Mouse (Mus musculus): ENCODE data around the gene Ffar3. TPM values are rescaled to one million over a fixed set of nuclear protein-coding genes. Genes with fewer than 3 reads are reported as not detected.

The Ffar3 gene
- not detected for polyA plus RNA-seq (2017; shearing (Covaris generic))

DNA sequence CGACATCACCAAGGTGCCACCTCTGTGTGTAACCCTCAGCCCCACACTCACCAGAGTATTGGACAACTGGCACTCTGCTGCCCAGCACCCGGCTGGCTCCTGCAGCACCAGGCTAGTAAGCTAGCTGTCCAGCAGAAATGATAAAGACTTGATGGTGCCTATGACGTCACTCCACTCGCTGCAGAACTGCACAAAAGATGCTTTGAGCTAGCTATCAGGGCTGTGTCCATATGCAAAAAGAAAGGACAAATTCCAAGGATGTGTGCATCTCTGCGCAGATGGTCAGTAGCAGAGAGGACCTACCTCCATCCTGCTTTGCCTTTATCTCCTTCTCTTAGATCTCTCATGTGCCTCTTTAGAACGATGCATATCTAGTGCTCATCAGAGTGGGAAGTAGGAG lies at the start of gene Ffar3:
Gene Ffar3 (minus strand): TSS at position 101 of the 400 bp plus-strand sequence.
- no peak for ATAC-seq

DNA sequence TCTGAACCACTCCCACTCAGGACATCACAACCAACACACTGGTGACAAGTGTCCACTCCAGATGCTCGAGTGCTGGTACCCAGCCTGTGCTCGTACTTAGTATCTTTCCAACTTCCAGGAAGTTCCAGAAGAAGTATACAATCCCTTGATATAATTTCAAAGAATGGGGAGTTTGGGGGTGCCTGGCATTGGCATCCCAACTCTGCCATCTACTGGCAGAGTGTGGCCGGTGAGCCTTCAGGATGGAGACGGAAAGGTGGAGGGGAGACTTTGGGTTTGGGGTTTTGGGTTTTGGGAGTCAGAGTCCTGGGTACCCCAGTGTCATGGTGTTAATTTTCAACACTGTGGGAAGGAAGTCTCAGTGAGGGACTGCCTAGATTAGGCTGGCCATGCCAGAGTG lies 48.1 kb upstream of the Ffar3 start:
- no peak for ATAC-seq

DNA sequence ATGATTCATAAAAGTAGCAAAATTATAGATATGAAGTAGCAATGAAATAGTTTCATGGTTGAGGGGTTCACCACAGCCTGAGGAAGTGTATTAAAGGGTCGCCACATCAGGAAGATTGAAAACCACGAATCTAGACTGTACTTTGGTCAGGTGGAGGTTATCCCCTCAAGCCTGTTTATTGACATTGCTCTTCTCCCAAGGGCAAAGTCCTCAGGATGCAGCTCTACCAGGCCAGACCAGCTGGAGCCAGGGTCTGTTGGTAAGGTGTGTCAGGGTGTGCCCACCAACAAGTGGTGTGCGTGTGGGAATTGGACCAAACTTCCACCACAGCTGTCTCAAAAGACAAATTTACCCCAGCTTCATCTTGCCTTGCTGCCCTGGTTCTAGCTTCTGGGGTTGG lies 39.2 kb upstream of the Ffar3 start:
- no peak for ATAC-seq

- ATAC-seq: no peak
Observed at GRCm38 (mm10) chr7:30892515-30892914, 36.5 kb upstream of the Ffar3 start.

GRCm38 (mm10) chr7:30891746-30892145 lies 35.8 kb upstream of the Ffar3 start:
- no peak for ATAC-seq

- ATAC-seq: peak; percentile 20
Observed at GRCm38 (mm10) chr7:30890681-30891080, 34.7 kb upstream of the Ffar3 start.

DNA sequence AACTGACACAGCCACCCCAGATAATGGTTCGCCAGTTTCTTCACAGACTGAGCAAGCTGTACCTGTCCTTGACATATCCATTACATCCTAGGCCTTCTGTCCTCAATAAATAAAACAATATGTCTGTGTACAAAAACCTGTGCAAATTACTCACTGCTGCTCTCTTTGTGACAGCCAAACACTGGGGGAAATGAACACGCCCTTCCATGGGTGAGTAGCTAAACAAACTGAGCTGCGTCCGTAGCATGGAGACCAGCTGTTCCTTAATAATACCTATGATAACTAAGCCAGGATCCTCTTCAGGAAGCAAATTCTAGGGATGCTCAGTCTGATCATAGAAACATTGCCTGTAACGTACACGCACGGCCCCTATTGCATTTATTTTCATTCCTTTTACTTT lies 32.8 kb upstream of the Ffar3 start:
- ATAC-seq: no peak

GRCm38 (mm10) chr7:30887568-30888188 lies 31.7 kb upstream of the Ffar3 start:
- ATAC-seq: peak; percentile 85

DNA sequence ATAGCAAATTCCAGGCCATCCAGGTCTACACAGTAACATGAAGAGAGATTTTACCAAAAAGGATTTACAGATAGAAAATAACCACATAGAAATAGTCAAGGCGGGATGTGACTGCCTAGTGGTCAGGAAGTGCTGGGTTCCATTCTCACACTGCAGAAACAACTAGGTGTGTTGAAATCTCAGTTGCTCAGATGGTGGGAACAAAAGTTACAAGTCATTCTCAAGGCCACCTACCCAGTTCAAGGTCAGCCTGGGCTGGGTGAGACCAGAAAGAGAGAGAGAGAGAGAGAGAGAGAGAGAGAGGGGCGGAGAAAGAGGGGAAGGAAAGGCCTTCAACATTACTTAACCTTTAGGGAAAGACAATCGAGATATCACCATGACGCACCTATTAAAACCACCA lies 30.9 kb upstream of the Ffar3 start:
- ATAC-seq: no peak

- no peak for ATAC-seq
Observed at GRCm38 (mm10) chr7:30884047-30884446, 28.1 kb upstream of the Ffar3 start.

GRCm38 (mm10) chr7:30881367-30881766 lies 25.4 kb upstream of the Ffar3 start:
- no peak for ATAC-seq

DNA sequence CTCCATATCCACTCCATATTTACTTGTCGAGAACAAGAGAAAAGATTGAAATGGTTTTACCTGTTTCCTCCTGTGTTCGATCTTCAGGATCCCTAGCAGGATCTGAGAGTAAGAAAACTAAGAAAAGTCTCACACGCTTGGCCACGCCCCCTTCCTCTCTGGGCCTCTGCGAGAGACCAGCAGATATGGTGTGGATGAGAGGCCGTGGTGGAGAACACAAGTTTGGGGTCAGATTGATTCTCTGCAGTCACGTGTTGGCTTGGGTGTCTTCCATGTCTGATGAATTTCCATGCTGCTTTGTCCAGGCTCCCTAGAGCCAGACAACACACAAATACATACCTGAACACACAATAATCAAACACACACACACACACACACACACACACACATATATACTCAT lies 24.2 kb upstream of the Ffar3 start, which contains the start of gene Cd22:
Gene Cd22 (minus strand): TSS at position 167 of the 400 bp plus-strand sequence.
- ATAC-seq: no peak

DNA sequence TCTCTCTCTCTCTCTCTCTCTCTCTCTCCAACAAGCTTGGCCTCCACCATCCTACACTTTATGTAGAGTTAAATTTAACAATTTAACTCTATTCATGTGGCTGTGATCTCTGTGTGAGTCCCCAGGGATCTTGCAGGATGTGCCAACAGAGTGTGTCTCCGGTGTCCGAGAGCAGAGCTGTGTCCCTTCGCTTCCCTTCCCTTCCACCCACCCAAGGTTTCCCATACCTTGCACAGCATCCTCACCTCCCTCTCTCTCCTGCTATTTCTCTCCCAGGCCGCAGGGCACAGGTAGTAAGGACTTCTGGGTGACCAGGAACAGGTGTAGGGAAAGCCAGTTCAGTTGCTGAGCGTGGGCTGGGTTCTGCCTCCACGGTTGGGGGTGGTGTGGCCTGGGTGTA lies 23.0 kb upstream of the Ffar3 start:
- no peak for ATAC-seq

DNA sequence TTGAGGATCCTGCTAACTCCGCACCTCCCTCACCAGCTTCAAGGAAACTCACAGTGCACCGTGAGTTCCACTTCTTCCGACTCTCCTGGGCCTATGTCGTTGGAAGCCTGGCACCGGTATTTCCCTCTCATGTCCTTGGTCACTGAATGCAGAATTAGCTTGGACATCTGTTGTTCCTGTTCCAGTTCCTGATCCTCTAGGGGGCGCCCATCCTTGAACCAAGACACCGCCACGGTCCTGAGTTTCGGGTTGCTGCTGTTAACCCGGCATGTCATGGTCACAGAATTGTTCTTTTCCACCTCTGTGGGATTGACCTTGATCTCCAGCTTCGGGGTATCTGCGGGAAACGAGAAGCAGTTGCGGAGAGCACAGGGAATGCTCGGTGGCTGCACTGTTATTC lies 17.1 kb upstream of the Ffar3 start:
- peak; percentile 43 for ATAC-seq

- no peak for ATAC-seq
Observed at GRCm38 (mm10) chr7:30863386-30863785, 7.4 kb upstream of the Ffar3 start.

DNA sequence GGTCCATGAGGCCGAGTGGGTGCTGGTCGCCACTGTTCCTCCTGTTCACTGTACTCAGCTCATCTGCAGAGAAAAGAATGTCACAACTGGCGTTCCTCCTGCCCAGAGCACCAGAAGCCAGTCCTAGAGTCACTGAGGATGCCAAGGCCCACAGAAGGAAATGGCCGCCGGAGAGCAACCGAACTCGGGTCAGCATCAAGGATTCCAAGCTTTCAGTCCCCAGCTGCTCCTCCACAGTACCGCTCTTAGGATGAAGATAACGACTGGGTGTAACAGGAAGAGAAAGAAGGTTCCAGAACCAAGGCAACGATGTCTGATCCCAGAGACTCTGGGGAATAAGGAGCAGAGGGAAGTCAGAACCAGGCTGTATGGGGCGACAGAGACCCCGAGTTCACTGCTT lies 5.5 kb upstream of the Ffar3 start, which contains the start of gene Ffar1:
Gene Ffar1 (minus strand): TSS at position 101 of the 400 bp plus-strand sequence.
- ATAC-seq: no peak

DNA sequence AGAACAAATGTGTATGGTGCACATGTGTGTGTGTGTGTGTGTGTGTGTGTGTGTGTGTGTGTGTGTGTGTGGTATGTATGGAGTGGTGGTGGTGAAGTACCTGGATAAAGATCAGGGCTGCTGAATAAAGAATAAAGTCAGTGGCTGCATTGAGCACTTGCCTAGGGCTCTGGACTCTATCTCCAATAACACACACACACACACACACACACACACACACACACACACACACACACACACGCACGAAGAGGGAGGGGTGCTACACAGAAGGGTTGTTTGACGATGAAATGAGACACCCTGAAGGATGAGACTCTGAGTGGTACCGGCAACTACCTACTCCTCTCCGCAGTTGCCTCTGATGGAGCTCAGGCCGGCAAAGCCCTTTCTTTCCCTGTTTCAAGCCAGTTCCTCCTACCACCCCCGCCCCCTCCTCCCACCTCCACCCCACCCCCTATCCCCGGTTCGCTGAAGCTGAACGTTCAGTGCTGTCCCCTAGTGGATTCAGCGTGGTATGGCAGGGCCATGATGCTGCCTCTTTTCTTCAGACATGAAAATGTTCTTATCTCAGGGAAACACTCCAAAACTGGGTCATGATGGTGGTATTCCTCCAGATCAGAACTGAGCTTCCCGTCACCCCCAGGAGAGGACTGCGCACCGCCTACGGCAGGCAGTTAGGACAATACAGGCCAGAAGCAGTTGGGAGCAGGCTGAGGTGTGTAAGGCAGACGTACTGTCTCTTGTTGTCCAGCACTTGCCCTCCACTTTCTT lies 3.8 kb upstream of the Ffar3 start:
- ATAC-seq: peak; percentile 49

GRCm38 (mm10) chr7:30859290-30859634 lies 3.3 kb upstream of the Ffar3 start:
- no peak for ATAC-seq

GRCm38 (mm10) chr7:30857746-30858145 lies 1.8 kb upstream of the Ffar3 start:
- ATAC-seq: no peak

DNA sequence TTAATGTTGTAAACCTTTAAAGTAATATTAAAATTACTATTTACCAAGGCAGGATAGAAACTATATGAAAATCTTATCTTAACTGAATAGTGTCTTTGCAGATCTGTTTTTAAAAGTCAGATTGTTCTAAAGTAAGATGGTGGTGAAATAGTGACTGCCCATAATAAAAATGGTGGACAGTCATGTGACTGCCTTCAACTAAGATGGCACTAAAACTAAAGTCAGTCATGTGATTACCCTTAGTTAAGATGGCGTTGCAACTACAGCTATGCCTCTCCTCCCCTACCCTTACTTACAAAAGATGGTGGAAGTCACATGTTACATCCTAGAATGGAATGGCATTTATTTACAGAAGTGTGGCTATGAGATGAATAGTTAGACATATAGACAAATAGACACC lies 4.6 kb downstream of the Ffar3 start:
- ATAC-seq: no peak

DNA sequence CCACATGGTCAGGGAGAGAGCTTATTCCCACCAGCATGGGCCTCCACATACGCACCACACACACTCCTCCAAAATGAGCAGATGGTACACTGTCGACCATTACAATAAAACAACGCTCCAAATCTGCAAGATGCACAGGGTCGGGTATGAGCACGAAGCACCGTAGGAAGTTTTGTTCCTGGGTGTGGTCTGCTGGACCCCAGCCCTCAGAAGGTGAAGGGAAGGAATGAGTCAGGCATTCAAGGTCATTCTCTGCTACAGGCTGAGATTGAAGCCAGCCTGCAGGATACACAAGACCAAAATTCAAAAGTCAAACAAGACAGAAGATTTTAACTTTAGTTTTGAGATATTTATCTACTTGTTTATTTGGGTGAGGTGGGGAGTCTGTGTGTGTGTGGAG lies 8.0 kb downstream of the Ffar3 start:
- no peak for ATAC-seq

- no peak for ATAC-seq
Observed at GRCm38 (mm10) chr7:30847386-30847785, 8.6 kb downstream of the Ffar3 start.

DNA sequence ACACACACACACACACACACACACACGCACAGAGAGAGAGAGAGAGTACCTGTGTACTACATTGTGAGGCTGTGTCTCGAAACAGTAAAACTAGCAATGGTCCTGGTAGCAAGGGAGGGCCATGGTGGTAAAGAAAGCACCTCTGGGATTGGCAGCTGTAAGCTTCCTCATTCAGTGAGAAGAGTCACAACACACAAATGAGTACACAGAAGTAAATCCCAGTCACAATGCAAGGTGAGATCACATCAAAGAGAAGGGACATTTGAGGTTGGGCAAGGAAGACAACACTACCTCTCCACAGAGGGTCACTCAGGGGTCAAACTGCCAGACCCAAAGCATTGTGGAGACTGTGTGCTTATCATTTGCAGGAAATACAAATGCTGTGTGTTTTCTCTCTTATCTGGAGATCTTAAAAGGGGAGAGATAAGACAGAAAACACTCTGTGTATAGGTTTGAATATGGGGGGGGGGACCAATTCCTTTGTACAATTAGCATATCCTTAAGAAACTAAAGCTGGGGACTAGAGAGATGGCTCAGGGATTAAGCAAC lies 9.4 kb downstream of the Ffar3 start:
- ATAC-seq: no peak

GRCm38 (mm10) chr7:30844676-30845297 lies 11.2 kb downstream of the Ffar3 start:
- no peak for ATAC-seq

All from activated CD4-positive, CD25-positive, alpha-beta regulatory T cell, adult 4 months (primary cell).